Mouse (Mus musculus): ENCODE data around the gene Gpr179. TPM values are rescaled to one million over a fixed set of nuclear protein-coding genes. Genes with fewer than 3 reads are reported as not detected.
A peak's percentile ranks its signal among the peaks of the same experiment; 100 is the strongest.

The Gpr179 gene
- total and polyA plus RNA-seq, 2 experiments from 2014 or later, result not detected

DNA sequence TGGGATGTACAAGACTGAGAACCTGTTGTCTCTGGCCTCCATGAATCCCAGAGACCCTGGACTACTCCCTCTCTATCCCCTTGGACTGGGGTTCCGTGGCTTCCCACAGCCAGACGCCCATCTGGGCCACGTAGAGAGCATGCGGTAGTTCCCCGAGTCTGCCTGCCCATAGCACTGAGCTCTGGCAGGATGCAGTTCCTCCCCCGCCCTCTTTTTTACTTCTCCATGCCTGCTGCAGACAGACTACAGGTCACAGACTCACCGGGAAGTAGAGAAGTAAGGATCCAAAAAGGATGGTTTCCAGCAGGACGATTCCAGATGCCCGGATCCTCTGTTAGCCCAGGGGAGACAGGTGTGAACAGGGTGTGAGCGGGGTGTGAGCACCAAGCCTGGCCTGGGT is 6.4 kb downstream of the Gpr179 start:
- 45% methylated on average over 10 of the region's 10 CpGs for WGBS
- Histone ChIP-seq H3K4me2 (ENCODE audit: low read depth, low read length) (no peak overlapping the region), H3K4me3 (ENCODE audit: low read depth, low read length) (no peak overlapping the region), H3K27me3 (ENCODE audit: control insufficient read depth, insufficient read depth, low read length) (0 out of 2 replicates have a peak, but pooled peaks cover 4% of the 10 kb centered on the region), H3K9me3 (replicated peaks; ENCODE audit: control insufficient read depth, low read length) (no peaks in the 10 kb centered on the region), H3K9ac (replicated peaks; ENCODE audit: low read depth, low read length) (no peak overlapping the region), H3K27ac (ENCODE audit: low read depth) (no peak overlapping the region), H3K4me1 (ENCODE audit: control insufficient read depth, insufficient read depth) (peaks cover 3% of the 10 kb centered on the region), H3K36me3 (replicated peaks; ENCODE audit: control insufficient read depth, insufficient read depth, low read length) (no peaks in the 10 kb centered on the region)
- TF ChIP-seq EP300 (IDR thresholded peaks at IDR 0.05; ENCODE audit: low read depth) (no peak), CTCF (IDR thresholded peaks at IDR 0.05; ENCODE audit: low read depth) (no peak)
- ATAC-seq (ENCODE audit: insufficient read depth, low read depth) (no peak), DNase-seq (ENCODE audit: low spot score) (no peak)

DNA sequence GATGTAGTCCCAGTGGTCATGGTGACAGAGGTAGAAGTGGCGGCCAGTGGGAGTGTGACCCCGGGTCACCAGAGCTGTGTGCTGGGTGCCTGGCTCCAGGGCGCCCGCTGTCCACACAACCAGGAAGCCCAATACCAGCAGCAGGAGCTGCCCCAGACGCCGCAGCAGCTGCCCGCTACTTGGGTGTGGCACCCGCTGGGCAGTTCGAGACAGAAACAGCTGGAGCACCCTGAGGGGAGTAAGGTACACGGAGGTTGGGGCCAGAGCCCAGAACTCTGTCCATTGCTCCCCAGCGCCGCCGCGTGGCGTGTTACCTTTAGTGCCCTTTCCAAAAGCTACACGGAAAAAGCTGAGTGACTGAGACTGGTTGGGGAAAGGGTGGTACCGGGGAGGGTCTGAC is 8.3 kb downstream of the Gpr179 start:
- peak overlapping the region; percentile 32 for H3K4me2 ChIP-seq (ENCODE audit: low read depth, low read length)
- WGBS, result 24% methylated on average over 17 of the region's 17 CpGs
- no peak overlapping the region for H3K4me3 ChIP-seq (ENCODE audit: low read depth, low read length)
- H3K36me3 ChIP-seq (replicated peaks; ENCODE audit: control insufficient read depth, insufficient read depth, low read length), result no peaks in the 10 kb centered on the region
- no peak overlapping the region for H3K27ac ChIP-seq (ENCODE audit: low read depth)
- DNase-seq (ENCODE audit: low spot score), result no peak
- 0 out of 2 replicates have a peak, but pooled peaks cover 4% of the 10 kb centered on the region for H3K27me3 ChIP-seq (ENCODE audit: control insufficient read depth, insufficient read depth, low read length)
- H3K9ac ChIP-seq (replicated peaks; ENCODE audit: low read depth, low read length), result no peak overlapping the region
- no peaks in the 10 kb centered on the region for H3K9me3 ChIP-seq (replicated peaks; ENCODE audit: control insufficient read depth, low read length)
- peaks cover 6% of the 10 kb centered on the region; the same call in 1 of the 2 replicates for H3K4me1 ChIP-seq (ENCODE audit: control insufficient read depth, insufficient read depth)
- no peak for ATAC-seq (ENCODE audit: insufficient read depth, low read depth)
- TF ChIP-seq CTCF (IDR thresholded peaks at IDR 0.05; ENCODE audit: low read depth) (no peak), EP300 (IDR thresholded peaks at IDR 0.05; ENCODE audit: low read depth) (no peak)

DNA sequence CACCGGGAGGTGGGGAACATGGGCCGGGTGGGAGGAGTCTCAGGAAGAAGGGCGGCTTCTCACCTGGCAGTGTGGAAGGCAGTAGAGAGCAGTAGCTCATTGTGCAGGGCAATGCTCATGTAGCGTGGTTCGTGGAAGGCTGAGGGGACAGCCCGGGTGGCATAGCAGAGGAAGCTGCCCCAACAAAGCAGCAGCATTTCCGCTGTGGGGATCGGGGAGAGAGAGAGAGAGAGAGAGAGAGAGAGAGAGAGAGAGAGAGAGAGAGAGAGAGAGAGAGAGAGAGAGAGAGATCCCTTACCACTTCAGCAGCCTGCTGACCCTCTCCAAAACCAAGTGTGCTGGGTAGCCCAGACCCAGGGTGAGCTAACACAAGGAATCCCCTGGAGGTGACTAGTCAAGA is 8.7 kb downstream of the Gpr179 start:
- Histone ChIP-seq H3K9ac (replicated peaks; ENCODE audit: low read depth, low read length) (no peak overlapping the region), H3K4me1 (ENCODE audit: control insufficient read depth, insufficient read depth) (peaks cover 6% of the 10 kb centered on the region; the same call in 1 of the 2 replicates), H3K36me3 (replicated peaks; ENCODE audit: control insufficient read depth, insufficient read depth, low read length) (no peaks in the 10 kb centered on the region), H3K27ac (ENCODE audit: low read depth) (no peak overlapping the region), H3K9me3 (replicated peaks; ENCODE audit: control insufficient read depth, low read length) (no peaks in the 10 kb centered on the region), H3K4me3 (ENCODE audit: low read depth, low read length) (no peak overlapping the region), H3K4me2 (ENCODE audit: low read depth, low read length) (peak overlapping the region; percentile 32; the same call in 1 of the 2 replicates), H3K27me3 (ENCODE audit: control insufficient read depth, insufficient read depth, low read length) (peaks cover 7% of the 10 kb centered on the region; the same call in 1 of the 2 replicates)
- TF ChIP-seq CTCF (IDR thresholded peaks at IDR 0.05; ENCODE audit: low read depth) (no peak), EP300 (IDR thresholded peaks at IDR 0.05; ENCODE audit: low read depth) (no peak)
- no peak for DNase-seq (ENCODE audit: low spot score)
- WGBS, result 34% methylated on average over 8 of the region's 8 CpGs
- no peak for ATAC-seq (ENCODE audit: insufficient read depth, low read depth)

DNA sequence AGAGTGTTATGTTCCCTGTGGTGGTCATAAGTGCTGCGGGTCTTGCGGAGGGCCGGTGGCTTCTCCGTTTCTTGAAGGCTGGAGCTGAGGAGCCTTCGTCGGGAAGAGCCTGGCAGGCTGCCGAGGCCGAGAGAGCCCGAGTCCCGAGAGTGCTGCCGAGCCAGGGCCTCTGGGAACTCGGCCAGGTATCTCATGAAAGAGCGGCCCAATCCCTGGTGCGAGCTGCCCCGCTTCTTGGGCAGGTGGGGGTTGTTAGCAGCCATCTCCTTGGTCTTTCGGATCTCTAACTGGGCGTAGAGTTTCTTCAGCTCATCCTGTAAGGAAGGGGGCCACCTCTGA is 12.9 kb downstream of the Gpr179 start:
- Histone ChIP-seq H3K27ac (ENCODE audit: low read depth) (no peak overlapping the region), H3K9ac (replicated peaks; ENCODE audit: low read depth, low read length) (peak overlapping the region; percentile 4; the same call in 1 of the 2 replicates), H3K27me3 (ENCODE audit: control insufficient read depth, insufficient read depth, low read length) (peaks cover 33% of the 10 kb centered on the region), H3K4me2 (ENCODE audit: low read depth, low read length) (peak overlapping the region; percentile 58), H3K36me3 (replicated peaks; ENCODE audit: control insufficient read depth, insufficient read depth, low read length) (no peaks in the 10 kb centered on the region), H3K9me3 (replicated peaks; ENCODE audit: control insufficient read depth, low read length) (no peaks in the 10 kb centered on the region), H3K4me3 (ENCODE audit: low read depth, low read length) (peak overlapping the region; percentile 23), H3K4me1 (ENCODE audit: control insufficient read depth, insufficient read depth) (peaks cover 6% of the 10 kb centered on the region; the same call in 1 of the 2 replicates)
- ATAC-seq (ENCODE audit: insufficient read depth, low read depth), result no peak
- WGBS, result 11% methylated on average over 17 of the region's 17 CpGs
- DNase-seq (ENCODE audit: low spot score), result peak; percentile 43
- TF ChIP-seq EP300 (IDR thresholded peaks at IDR 0.05; ENCODE audit: low read depth) (no peak), CTCF (IDR thresholded peaks at IDR 0.05; ENCODE audit: low read depth) (no peak)

DNA sequence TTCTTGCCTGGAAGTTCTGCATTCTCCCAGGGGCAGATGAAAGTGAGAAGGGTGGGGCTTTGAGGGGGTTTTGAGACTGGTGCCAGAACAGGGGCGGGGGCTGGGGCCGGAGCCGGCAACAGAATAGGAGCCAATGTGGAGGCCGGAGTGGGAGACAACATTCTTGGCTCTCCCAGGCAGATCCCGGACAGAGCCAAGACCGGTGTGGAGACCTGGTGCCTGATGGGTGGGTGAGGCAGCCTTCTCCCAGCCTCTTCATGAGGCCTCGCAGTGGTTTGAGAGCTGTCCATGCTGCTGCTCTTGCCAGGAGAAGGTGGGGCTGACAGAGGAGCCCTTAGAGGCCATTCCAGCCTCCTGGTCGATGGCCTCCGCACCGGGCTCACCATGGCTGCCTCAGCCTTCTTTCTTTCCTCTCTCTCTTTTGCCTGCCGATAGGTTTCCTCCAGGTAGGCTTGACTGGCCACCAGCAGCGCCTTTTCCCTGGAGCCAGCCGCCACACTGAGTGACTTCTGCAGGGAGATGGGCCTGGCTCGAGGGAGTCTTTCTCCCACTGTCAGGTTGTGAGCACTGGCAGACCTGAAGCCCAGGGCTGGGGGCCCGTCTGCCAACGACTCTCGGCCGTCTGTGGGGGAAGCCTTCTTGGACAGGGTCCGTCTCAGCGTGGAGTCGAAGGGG is 13.4 kb downstream of the Gpr179 start:
- Histone ChIP-seq H3K27me3 (ENCODE audit: control insufficient read depth, insufficient read depth, low read length) (peaks cover 33% of the 10 kb centered on the region), H3K4me2 (ENCODE audit: low read depth, low read length) (peak overlapping the region; percentile 58), H3K4me1 (ENCODE audit: control insufficient read depth, insufficient read depth) (peaks cover 6% of the 10 kb centered on the region; the same call in 1 of the 2 replicates), H3K36me3 (replicated peaks; ENCODE audit: control insufficient read depth, insufficient read depth, low read length) (no peaks in the 10 kb centered on the region), H3K4me3 (ENCODE audit: low read depth, low read length) (peak overlapping the region; percentile 23), H3K9ac (replicated peaks; ENCODE audit: low read depth, low read length) (0 out of 2 replicates have a peak overlapping the region, but pooled peaks have one; percentile 4), H3K27ac (ENCODE audit: low read depth) (no peak overlapping the region), H3K9me3 (replicated peaks; ENCODE audit: control insufficient read depth, low read length) (no peaks in the 10 kb centered on the region)
- no peak for DNase-seq (ENCODE audit: low spot score)
- TF ChIP-seq EP300 (IDR thresholded peaks at IDR 0.05; ENCODE audit: low read depth), result no peak
- TF ChIP-seq CTCF (IDR thresholded peaks at IDR 0.05; ENCODE audit: low read depth), result no peak
- WGBS, result 28% methylated on average over 21 of the region's 21 CpGs
- 0 out of 2 replicates have a peak, but pooled peaks have one; percentile 17 for ATAC-seq (ENCODE audit: insufficient read depth, low read depth)

All from heart, postnatal 0 days (tissue).